Mouse (Mus musculus): ENCODE measurements at regions not wholly inside any gene's neighbourhood (a gene's known extent, or its start where the extent isn't known, plus 50 kb on each side); places are given as distances from the start of the nearest gene placed in this dataset.

DNA sequence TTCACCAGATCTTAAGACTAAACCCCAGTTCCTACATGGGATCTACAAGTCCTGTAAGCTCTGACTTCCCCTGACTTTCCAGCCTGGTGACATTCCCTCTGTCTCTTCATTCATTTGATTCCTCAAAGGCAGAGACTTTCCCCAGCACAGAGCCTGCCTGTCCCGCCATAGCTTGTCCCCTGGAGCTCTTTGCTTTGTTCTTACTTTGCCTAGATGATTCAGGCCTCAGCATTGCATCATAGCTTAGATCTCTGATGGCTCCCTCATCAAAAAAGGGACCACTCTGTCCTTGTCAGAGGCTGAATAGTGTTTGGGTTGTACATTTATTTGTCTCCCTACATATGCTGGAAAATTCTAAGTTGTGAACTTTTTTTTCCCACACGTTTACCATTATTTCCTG is 57.6 kb upstream of the Exoc6 start:
- no peak for DNase-seq

DNA sequence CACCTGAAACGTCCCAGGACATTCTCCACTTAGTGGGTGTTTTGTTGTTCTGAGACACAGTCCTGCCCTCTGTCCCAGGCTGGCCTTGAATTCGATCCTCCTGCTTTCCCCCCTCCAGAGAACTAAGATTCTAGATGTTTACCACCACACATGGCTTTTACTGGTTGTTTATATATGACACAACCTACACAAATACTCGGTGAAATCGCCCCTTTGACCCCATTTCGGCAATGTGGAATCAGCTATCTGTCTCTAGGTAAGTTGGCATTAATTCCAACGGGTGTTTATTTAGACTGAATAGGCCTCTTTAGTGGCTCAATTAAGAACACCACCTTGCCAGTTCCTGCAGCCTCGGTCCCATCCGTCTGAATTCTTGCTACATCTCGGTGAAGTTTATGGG is 56.8 kb upstream of the Exoc6 start:
- no peak for DNase-seq

DNA sequence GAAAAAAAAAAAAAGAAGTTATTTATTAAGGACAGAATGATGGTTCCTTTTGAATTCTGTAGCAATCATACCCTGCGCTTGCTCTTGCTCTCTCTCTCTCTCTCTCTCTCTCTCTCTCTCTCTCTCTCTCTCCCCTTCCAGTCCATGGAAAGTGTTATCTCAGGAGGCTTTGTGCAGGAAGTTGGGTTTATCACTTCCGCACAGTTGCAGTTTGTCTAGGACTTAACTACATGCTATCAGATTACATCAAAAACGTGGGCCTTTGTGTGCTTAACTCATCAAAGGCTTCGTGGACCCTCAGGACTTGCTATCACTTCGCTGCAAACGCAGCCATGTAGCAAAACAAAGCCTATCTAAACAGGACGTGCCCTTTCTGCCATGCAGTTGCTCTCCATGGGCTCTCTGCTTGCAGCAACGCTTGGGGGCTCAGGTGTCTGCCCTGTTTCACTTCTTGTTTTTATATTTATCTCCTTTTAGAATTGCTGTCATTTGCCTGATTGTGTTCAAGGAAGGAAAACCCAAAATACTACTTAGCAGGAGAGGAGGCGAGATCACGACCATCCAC is 56.2 kb upstream of the Exoc6 start:
- peak; percentile 53 to 54 for DNase-seq

DNA sequence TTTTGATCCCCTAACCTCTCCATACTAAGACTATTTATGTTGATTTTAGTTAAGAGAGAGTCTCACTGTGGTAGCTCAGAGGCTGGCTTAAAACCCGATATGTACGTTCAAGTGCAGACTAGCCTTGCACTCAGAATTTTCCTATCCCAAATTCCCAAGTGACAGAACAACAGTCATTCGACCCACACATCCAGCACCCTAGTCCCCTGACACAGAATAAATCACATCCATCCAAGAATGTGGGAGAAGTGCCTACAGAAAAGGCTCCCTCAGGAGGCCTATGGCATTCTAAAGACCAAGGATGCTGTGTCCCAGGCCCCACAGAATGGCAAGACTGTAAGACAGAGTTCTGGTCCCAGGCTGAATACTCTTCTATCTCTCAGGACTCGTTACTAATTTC is 55.4 kb upstream of the Exoc6 start:
- DNase-seq, result no peak

DNA sequence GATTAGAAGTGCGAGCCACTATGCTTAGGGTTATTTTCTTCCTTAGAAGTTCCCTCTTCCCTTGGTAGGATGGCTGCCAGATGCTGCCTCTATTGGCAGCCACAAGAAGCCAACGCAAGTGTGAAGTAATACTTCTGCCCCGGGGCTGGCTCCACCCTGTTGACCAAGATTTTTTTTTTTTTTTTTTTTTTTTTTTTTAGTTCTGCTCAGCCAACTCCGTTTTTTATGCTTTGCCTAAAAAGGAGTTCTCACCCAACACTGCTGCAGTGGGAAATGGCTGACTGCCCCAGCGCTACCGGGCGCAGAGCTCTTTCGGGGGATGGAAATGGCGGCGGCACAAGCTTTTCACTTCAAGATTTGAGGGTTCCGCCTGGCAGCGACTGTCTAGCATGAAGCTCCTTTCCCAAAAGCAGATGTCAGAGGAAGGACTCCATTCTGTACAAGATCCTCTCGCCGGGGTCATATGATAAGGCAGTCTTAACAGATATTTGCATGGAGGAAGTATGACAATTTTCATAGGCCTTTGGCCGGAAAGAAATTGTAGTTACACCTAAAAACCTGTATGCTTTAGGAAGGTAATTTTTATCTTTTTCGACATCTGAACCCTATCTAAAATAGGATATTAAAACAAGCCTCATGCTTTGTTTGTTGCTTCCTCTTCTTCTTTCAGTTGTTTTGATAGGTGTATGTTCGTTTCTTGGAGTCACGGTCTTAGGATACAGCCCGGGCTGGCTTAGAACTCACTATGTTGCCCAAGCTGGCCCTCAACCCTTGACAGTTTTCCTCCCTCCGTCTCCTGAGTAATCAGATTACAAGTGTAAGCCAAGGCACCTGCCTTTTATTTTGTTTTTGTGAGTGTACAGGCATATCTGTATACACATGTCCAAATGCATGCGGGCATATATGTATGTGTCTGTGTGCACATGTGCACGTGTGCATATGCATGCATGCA is 54.6 kb upstream of the Exoc6 start:
- DNase-seq, result peak; percentile 69 to 74

DNA sequence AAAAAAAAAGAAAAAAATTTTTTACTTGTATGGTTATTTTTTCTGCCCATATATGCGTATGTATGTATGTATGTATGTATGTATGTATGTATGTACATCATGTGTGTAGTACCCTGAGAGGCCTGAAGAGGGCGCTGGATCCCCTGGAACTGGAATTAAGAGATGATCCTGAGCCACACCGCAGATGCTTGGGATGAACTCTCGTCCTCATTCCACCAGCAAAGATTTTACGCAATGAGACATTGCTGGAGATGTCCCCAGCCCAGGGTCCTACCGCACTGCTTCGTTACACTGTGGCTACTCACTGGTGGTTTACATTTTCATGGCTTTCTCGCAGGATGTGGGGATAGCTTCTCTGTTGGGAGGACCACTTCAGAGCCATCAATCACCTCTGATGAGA is 53.5 kb upstream of the Exoc6 start:
- no peak for DNase-seq

DNA sequence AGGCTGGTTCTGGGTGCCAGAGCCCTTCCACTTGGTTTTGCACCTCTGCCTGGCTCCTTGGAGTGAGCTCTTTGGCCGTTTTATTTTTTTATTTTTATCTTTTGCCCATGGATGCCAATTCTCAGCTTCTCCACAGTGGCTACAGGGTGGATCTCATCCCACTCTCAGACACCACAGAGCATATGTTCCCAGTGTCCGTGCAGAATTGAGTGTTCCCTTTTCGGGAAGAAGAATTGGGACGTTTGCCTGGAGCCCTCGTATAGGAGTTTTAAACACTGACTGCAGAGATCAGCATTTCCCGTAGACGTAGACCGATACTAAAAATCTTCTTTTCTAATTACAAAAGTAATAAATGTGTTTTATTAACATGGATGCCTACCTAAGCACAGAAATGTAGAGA is 53.1 kb upstream of the Exoc6 start:
- DNase-seq, result no peak

DNA sequence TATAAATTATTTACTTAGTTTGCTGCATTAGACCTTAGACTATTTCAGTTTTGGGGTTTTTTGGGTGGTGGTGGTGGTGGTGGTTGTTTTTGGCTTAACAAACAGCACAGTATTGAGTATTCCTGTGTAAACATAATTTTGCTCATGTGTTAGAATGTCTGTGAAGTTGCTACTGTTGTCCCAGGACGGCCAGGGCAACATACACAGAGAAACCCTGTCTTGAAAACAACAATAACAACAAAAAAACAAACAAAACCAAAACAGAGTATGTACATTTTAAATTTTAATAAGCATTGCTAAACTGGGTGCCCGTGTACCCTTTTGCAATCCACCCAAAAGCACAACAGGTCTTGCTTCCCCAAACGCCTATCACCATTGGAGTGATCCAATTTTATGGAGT is 51.8 kb upstream of the Exoc6 start:
- DNase-seq, result no peak
